Mouse (Mus musculus): ENCODE measurements around the gene Lmntd1.

DNA sequence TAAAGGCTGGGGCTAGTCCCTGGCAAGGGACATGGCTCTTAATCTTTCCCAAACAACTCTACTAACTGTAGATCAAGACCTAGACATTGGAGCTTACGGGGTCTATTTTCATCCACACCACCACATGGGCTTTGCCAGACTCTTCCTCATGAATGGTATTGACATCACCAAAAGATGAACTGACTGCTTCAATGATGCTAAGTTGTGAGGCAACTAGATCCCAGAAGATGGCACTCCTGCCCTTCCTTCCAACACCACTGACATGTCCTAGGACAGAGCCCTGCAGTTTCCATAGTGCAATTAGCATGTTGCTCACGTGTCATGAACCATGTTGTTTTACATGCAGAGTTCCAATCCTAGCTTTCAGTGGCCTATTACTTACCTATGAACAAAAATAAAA, 217.6 kb downstream of the Lmntd1 start:
- peak; percentile 15; the same call in 1 of the 2 replicates for TF ChIP-seq CTCF (IDR thresholded peaks at IDR 0.05; ENCODE audit: borderline replicate concordance, insufficient read depth, low read length)
- no peak for TF ChIP-seq POLR2A (IDR thresholded peaks at IDR 0.05; ENCODE audit: low read depth, low read length)

All from embryonic fibroblast, embryonic 13.5 days (primary cell).